ENCODE assay signal across 8 mouse cellular contexts in genomic region chr15:102246866-102247251, GRCm38 (mm10). TPM values are rescaled to one million over a fixed set of nuclear protein-coding genes. Genes with fewer than 3 reads are reported as not detected.
DNase-seq lines count a peak whose midpoint lies in the region; ATAC-seq and TF ChIP-seq lines count a peak whose summit lies in the region.

No protein-coding gene starts in this region.

- H3K4me3 ChIP-seq in cortical plate, adult 2 months (ENCODE audit: insufficient read depth, low read length) = peak overlapping the region; percentile 49

- TF ChIP-seq CTCF in cortical plate, adult 2 months (IDR thresholded peaks at IDR 0.05; ENCODE audit: extremely low read depth, insufficient read depth, low read length) = no peak

- H3K27ac ChIP-seq in cortical plate, adult 2 months (ENCODE audit: insufficient read depth, low read length) = peak overlapping the region; percentile 53

- peak; percentile 52 for ATAC-seq in inflammation-experienced regulatory T-cells, adult 6 months
- ATAC-seq in megakaryocyte-erythroid progenitor cell, adult 5-6 weeks (replicated peaks; ENCODE audit: low FRiP score, low TSS enrichment, poor library complexity, severe bottlenecking) = 0 out of 2 replicates have a peak, but pooled peaks have one; percentile 14
- ATAC-seq in erythroid progenitor cell, adult 5-6 weeks (replicated peaks; ENCODE audit: low FRiP score, poor library complexity, severe bottlenecking) = no peak

- peak; percentile 89 for TF ChIP-seq POLR2A in cortical plate, adult 2 months (IDR thresholded peaks at IDR 0.05; ENCODE audit: extremely low read depth, insufficient read depth, low read length)

- peak; percentile 97 to 98 for DNase-seq in adrenal gland, adult (ENCODE audit: inconsistent age in 2 of 2, low spot score in 1 of 2)
- DNase-seq in gastrocnemius, postnatal 14 days = peak; percentile 98
- DNase-seq in left cerebral cortex, postnatal 14 days (ENCODE audit: low spot score in 2 of 2) = peak; percentile 87 to 89
- peak; percentile 89 for DNase-seq in right cerebral cortex, postnatal 25 days

- H3K4me1 ChIP-seq in cortical plate, adult 2 months (ENCODE audit: control insufficient read depth, insufficient read depth, low read length) = no peaks in the 10 kb centered on the region

- intact Hi-C loops in gastrocnemius, postnatal 14 days (cut with DNase I; ENCODE audit: low total_unique reads) = no loop called here
- intact Hi-C loops in left cerebral cortex, postnatal 14 days (cut with DNase I) = loop anchor here (2.0 kb wide), 1 partner anchor 32 kb away; the partner anchor contains the start of gene Mfsd5

RNA-seq across cellular contexts. Expression of gene Rarg, which starts 10.5 kb away (rescaled TPM):
- polyA plus RNA-seq in cortical plate, adult 2 months (2012; rRNA removed) = 11.3 and 12.3 TPM in 2 replicates
- total RNA-seq in gastrocnemius, postnatal 14 days (2021) = 10 to 100 TPM; 12.9 to 13.2 TPM
- 10 to 100 TPM; 15.5 to 18.4 (median 18.3) TPM for polyA plus RNA-seq in inflammation-experienced regulatory T-cells, adult 6 months (2017; shearing (Covaris generic))
- total RNA-seq in left cerebral cortex, postnatal 14 days (2021) = 1 to 10 TPM; 8.3 to 9.4 TPM
- 0.61 and 1.8 TPM in 2 replicates for total RNA-seq in megakaryocyte-erythroid progenitor cell, adult 5-6 weeks (2014; fragmentation: Nextera tagmentation)
- 1.6 and 6.7 TPM in 2 replicates for total RNA-seq in megakaryocyte-erythroid progenitor cell, adult 5-6 weeks (2017)
- total RNA-seq in erythroid progenitor cell, adult 5-6 weeks (2015; ENCODE audit: low replicate concordance) = 4.6 and 9.4 TPM in 2 replicates
- total RNA-seq in erythroid progenitor cell, adult 5-6 weeks (2017; ENCODE audit: low replicate concordance) = 2.6 and 3.6 TPM in 2 replicates

RNA-seq across cellular contexts. Expression of gene Itgb7, which starts 15.1 kb away (rescaled TPM):
- polyA plus RNA-seq in cortical plate, adult 2 months (2012; rRNA removed) = 0.86 and 1.5 TPM in 2 replicates
- total RNA-seq in gastrocnemius, postnatal 14 days (2021) = 1 to 10 TPM; 1.0 to 1.1 TPM
- polyA plus RNA-seq in inflammation-experienced regulatory T-cells, adult 6 months (2017; shearing (Covaris generic)) = 100 to 1,000 TPM; 364 to 513 (median 397) TPM
- total RNA-seq in left cerebral cortex, postnatal 14 days (2021) = 1 to 10 TPM in 1 of 2 experiments, under 1 TPM in 1; 0.99 to 1.2 TPM
- total RNA-seq in megakaryocyte-erythroid progenitor cell, adult 5-6 weeks (2014; fragmentation: Nextera tagmentation) = 13.1 and 17.0 TPM in 2 replicates
- total RNA-seq in megakaryocyte-erythroid progenitor cell, adult 5-6 weeks (2017) = 47.2 and 51.0 TPM in 2 replicates
- total RNA-seq in erythroid progenitor cell, adult 5-6 weeks (2015; ENCODE audit: low replicate concordance) = 26.0 and 32.1 TPM in 2 replicates
- total RNA-seq in erythroid progenitor cell, adult 5-6 weeks (2017; ENCODE audit: low replicate concordance) = 21.8 and 32.8 TPM in 2 replicates

RNA-seq across cellular contexts. Expression of gene Gm9918, which starts 23.5 kb away (rescaled TPM):
- 0.04 and 0.15 TPM in 2 replicates for polyA plus RNA-seq in cortical plate, adult 2 months (2012; rRNA removed)
- total RNA-seq in gastrocnemius, postnatal 14 days (2021) = not detected
- polyA plus RNA-seq in inflammation-experienced regulatory T-cells, adult 6 months (2017; shearing (Covaris generic)) = not detected
- not detected for total RNA-seq in left cerebral cortex, postnatal 14 days (2021)
- not detected in 2 replicates for total RNA-seq in megakaryocyte-erythroid progenitor cell, adult 5-6 weeks (2014; fragmentation: Nextera tagmentation)
- total RNA-seq in megakaryocyte-erythroid progenitor cell, adult 5-6 weeks (2017) = not detected in 2 replicates
- not detected in 2 replicates for total RNA-seq in erythroid progenitor cell, adult 5-6 weeks (2015; ENCODE audit: low replicate concordance)
- not detected in 2 replicates for total RNA-seq in erythroid progenitor cell, adult 5-6 weeks (2017; ENCODE audit: low replicate concordance)

RNA-seq across cellular contexts. Expression of gene Mfsd5, which starts 32.4 kb away (rescaled TPM):
- polyA plus RNA-seq in cortical plate, adult 2 months (2012; rRNA removed) = 54.0 and 55.5 TPM in 2 replicates
- 10 to 100 TPM; 14.5 to 14.9 TPM for total RNA-seq in gastrocnemius, postnatal 14 days (2021)
- 10 to 100 TPM; 30.8 to 33.1 (median 31.8) TPM for polyA plus RNA-seq in inflammation-experienced regulatory T-cells, adult 6 months (2017; shearing (Covaris generic))
- total RNA-seq in left cerebral cortex, postnatal 14 days (2021) = 10 to 100 TPM; 36.8 to 40.6 TPM
- total RNA-seq in megakaryocyte-erythroid progenitor cell, adult 5-6 weeks (2014; fragmentation: Nextera tagmentation) = 30.4 and 32.9 TPM in 2 replicates
- 14.2 and 19.5 TPM in 2 replicates for total RNA-seq in megakaryocyte-erythroid progenitor cell, adult 5-6 weeks (2017)
- 8.8 and 19.1 TPM in 2 replicates for total RNA-seq in erythroid progenitor cell, adult 5-6 weeks (2015; ENCODE audit: low replicate concordance)
- 3.1 and 5.1 TPM in 2 replicates for total RNA-seq in erythroid progenitor cell, adult 5-6 weeks (2017; ENCODE audit: low replicate concordance)

RNA-seq across cellular contexts. Expression of gene Csad, which starts 42.3 kb away (rescaled TPM):
- polyA plus RNA-seq in cortical plate, adult 2 months (2012; rRNA removed) = 34.6 and 39.7 TPM in 2 replicates
- 10 to 100 TPM; 14.1 to 15.6 TPM for total RNA-seq in gastrocnemius, postnatal 14 days (2021)
- polyA plus RNA-seq in inflammation-experienced regulatory T-cells, adult 6 months (2017; shearing (Covaris generic)) = 10 to 100 TPM in 2 of 3 experiments, 1 to 10 TPM in 1; 5.0 to 14.6 (median 14.0) TPM
- 10 to 100 TPM; 29.7 to 30.4 TPM for total RNA-seq in left cerebral cortex, postnatal 14 days (2021)
- total RNA-seq in megakaryocyte-erythroid progenitor cell, adult 5-6 weeks (2014; fragmentation: Nextera tagmentation) = 9.6 and 21.4 TPM in 2 replicates
- 11.4 and 33.8 TPM in 2 replicates for total RNA-seq in megakaryocyte-erythroid progenitor cell, adult 5-6 weeks (2017)
- 8.3 and 23.9 TPM in 2 replicates for total RNA-seq in erythroid progenitor cell, adult 5-6 weeks (2015; ENCODE audit: low replicate concordance)
- 6.3 and 27.2 TPM in 2 replicates for total RNA-seq in erythroid progenitor cell, adult 5-6 weeks (2017; ENCODE audit: low replicate concordance)

Comparison
In these comparisons a context has a peak if more than half of its experiments do, and no peak if none do; other contexts are left out.
1. RNA of gene Itgb7, which starts 15.1 kb away (total RNA-seq): 13.1 to 51.0 TPM in megakaryocyte-erythroid progenitor cell, adult 5-6 weeks and 21.8 to 32.8 TPM in erythroid progenitor cell, adult 5-6 weeks; 0.99 to 1.2 TPM in left cerebral cortex, postnatal 14 days and 1.0 to 1.1 TPM in gastrocnemius, postnatal 14 days; every median in the first group is over 4 times any median in the second.
2. Peak in every context shown above with its lines, with median percentiles within 50 percentile points of each other: DNase-seq.